Mouse (Mus musculus): Measurements from ENCODE around the gene Col16a1. TPM values are rescaled to one million over a fixed set of nuclear protein-coding genes. Genes with fewer than 3 reads are reported as not detected.

Gene Col16a1
- polyA plus RNA-seq, 1 experiment from 2014 or later = 36.3 TPM

DNA sequence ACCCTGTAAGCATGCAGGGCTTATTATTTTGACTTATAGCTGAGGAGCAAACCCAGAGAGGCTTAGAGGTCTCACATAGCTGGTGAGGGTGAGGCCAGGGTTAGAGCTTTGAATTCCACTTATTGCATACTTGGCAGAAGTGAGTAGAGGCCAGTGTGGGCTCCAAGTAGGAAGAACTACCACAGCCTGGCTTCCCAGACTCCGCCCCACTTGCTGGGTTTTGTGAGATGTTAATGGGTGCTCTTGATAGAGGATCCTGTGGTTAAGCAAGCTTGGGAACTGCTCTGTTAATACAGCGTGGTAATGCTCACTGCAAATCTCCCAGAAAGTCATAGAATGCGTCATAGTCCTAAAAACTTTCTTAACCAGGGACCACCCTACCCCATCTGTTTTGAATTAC lies 61.3 kb downstream of the Col16a1 start:
- no peaks in the 10 kb centered on the region for H3K9me3 ChIP-seq (ENCODE audit: control insufficient read depth, low read length)
- H3K4me3 ChIP-seq (ENCODE audit: low read length) = peak overlapping the region; percentile 76; the same call in 1 of the 2 replicates
- H3K9ac ChIP-seq (ENCODE audit: low read depth, low read length) = 0 out of 2 replicates have a peak overlapping the region, but pooled peaks have one; percentile 23
- no peaks in the 10 kb centered on the region for H3K36me3 ChIP-seq (ENCODE audit: control insufficient read depth, insufficient read depth, low read length)
- H3K4me2 ChIP-seq (ENCODE audit: low read depth, low read length) = peak overlapping the region; percentile 19; the same call in 1 of the 2 replicates
- ATAC-seq = no peak
- 88% methylated on average over 3 of the region's 3 CpGs for WGBS
- peaks cover 39% of the 10 kb centered on the region for H3K4me1 ChIP-seq (ENCODE audit: control insufficient read depth, insufficient read depth, low read length)
- H3K27ac ChIP-seq (ENCODE audit: low read length) = no peak overlapping the region
- no peaks in the 10 kb centered on the region for H3K27me3 ChIP-seq (replicated peaks; ENCODE audit: control insufficient read depth, insufficient read depth, low read length)

DNA sequence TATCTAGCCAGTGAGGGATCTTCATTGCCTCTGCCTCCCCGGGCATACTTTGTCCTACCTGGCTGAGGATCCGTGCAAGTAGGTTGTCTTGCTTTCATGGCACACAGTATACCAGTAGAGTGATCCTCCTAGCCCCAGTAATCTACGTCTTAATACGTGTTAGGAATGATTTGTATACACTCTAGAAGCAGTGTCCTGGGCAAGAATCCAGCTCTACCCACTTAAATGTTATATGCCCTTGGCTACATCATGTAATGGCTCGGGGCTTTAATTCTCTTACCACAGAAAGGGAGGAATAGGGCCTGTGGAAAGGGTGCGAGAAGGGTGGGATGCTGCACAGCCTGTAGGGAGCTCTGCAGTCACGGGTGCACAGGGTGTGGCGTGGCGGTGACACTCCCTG lies 62.0 kb downstream of the Col16a1 start:
- H3K9ac ChIP-seq (ENCODE audit: low read depth, low read length) = peak overlapping the region; percentile 35; the same call in 1 of the 2 replicates
- 81% methylated on average over 9 of the region's 9 CpGs for WGBS
- ATAC-seq = no peak
- H3K27ac ChIP-seq (ENCODE audit: low read length) = no peak overlapping the region
- peaks cover 39% of the 10 kb centered on the region for H3K4me1 ChIP-seq (ENCODE audit: control insufficient read depth, insufficient read depth, low read length)
- H3K4me3 ChIP-seq (ENCODE audit: low read length) = no peak overlapping the region
- no peaks in the 10 kb centered on the region for H3K9me3 ChIP-seq (ENCODE audit: control insufficient read depth, low read length)
- H3K36me3 ChIP-seq (ENCODE audit: control insufficient read depth, insufficient read depth, low read length) = no peaks in the 10 kb centered on the region
- H3K27me3 ChIP-seq (replicated peaks; ENCODE audit: control insufficient read depth, insufficient read depth, low read length) = no peaks in the 10 kb centered on the region
- H3K4me2 ChIP-seq (ENCODE audit: low read depth, low read length) = no peak overlapping the region

DNA sequence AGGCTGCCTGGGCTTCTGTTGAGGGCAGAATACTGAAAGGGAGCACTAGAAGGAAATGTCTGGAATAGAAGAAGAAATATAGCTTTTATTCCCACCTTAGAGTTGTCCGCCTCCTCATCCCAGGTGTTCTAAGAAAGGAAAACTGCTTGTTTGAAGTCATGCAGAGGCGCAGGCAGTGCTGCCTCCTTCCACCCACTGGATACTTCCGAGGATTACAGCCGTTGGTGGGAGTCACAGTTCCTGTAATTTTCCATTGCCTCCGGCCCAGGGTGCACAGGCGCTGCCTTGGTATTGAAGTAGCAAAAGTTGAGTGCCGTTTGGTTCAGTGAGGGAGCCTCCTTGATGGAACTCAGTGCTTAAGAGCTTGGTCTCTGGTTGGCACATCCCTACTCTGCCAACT lies 62.5 kb downstream of the Col16a1 start:
- peak overlapping the region; percentile 35; the same call in 1 of the 2 replicates for H3K9ac ChIP-seq (ENCODE audit: low read depth, low read length)
- H3K4me3 ChIP-seq (ENCODE audit: low read length) = no peak overlapping the region
- no peak for ATAC-seq
- WGBS = 90% methylated on average over 7 of the region's 7 CpGs
- H3K4me2 ChIP-seq (ENCODE audit: low read depth, low read length) = no peak overlapping the region
- no peaks in the 10 kb centered on the region for H3K27me3 ChIP-seq (replicated peaks; ENCODE audit: control insufficient read depth, insufficient read depth, low read length)
- H3K9me3 ChIP-seq (ENCODE audit: control insufficient read depth, low read length) = no peaks in the 10 kb centered on the region
- no peaks in the 10 kb centered on the region for H3K36me3 ChIP-seq (ENCODE audit: control insufficient read depth, insufficient read depth, low read length)
- peaks cover 39% of the 10 kb centered on the region for H3K4me1 ChIP-seq (ENCODE audit: control insufficient read depth, insufficient read depth, low read length)
- H3K27ac ChIP-seq (ENCODE audit: low read length) = no peak overlapping the region

DNA sequence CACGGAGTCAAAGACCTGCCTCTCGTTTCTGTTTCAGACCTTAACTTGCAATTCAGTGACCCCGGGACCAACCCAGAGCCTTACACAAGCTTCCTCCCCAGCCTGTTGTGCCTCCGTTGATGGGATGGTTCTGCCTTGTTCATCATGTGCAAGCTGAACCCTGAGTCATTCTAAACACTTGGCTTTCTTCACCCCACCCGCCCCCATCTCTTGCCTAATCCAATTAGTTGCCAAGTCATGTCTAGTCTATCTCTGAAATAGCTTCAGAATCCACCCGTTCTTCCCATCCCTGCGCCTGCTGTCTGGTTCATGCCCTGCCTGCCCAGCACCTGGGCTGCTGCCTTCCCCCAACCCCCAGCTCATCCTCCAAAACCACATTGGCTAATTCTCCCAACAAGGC lies 64.7 kb downstream of the Col16a1 start:
- Histone ChIP-seq H3K9ac (ENCODE audit: low read depth, low read length) (no peak overlapping the region), H3K4me3 (ENCODE audit: low read length) (no peak overlapping the region), H3K4me1 (ENCODE audit: control insufficient read depth, insufficient read depth, low read length) (peaks cover 28% of the 10 kb centered on the region), H3K27ac (ENCODE audit: low read length) (no peak overlapping the region), H3K4me2 (ENCODE audit: low read depth, low read length) (no peak overlapping the region), H3K9me3 (ENCODE audit: control insufficient read depth, low read length) (no peaks in the 10 kb centered on the region), H3K36me3 (ENCODE audit: control insufficient read depth, insufficient read depth, low read length) (no peaks in the 10 kb centered on the region), H3K27me3 (replicated peaks; ENCODE audit: control insufficient read depth, insufficient read depth, low read length) (no peaks in the 10 kb centered on the region)
- ATAC-seq = no peak
- 74% methylated on average over 7 of the region's 7 CpGs for WGBS

DNA sequence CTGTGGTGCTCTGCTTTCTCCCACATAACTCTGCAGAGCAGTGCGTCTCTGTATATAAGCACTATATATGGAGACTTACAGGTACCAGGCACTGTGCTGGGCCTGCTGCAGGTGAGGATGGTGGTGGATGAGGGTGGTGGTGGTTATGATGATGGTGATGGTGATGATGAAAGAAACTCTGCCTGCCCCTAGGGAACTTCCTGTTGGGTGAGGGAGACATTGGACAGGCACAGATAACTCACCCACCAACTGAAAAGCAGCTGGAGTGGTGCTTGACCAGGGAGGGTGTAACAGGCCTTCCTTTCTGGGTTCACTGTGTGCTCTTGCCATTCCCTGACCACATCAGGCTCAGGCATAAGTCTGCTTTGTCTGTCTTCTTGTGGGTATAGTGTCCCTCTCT lies 65.1 kb downstream of the Col16a1 start:
- no peak for ATAC-seq
- Histone ChIP-seq H3K9ac (ENCODE audit: low read depth, low read length) (no peak overlapping the region), H3K4me1 (ENCODE audit: control insufficient read depth, insufficient read depth, low read length) (peaks cover 28% of the 10 kb centered on the region), H3K9me3 (ENCODE audit: control insufficient read depth, low read length) (no peaks in the 10 kb centered on the region), H3K27me3 (replicated peaks; ENCODE audit: control insufficient read depth, insufficient read depth, low read length) (no peaks in the 10 kb centered on the region), H3K27ac (ENCODE audit: low read length) (no peak overlapping the region), H3K36me3 (ENCODE audit: control insufficient read depth, insufficient read depth, low read length) (peaks cover 2% of the 10 kb centered on the region; the same call in 1 of the 2 replicates), H3K4me2 (ENCODE audit: low read depth, low read length) (no peak overlapping the region), H3K4me3 (ENCODE audit: low read length) (no peak overlapping the region)
- 94% methylated on average over 1 of the region's 1 CpGs for WGBS

DNA sequence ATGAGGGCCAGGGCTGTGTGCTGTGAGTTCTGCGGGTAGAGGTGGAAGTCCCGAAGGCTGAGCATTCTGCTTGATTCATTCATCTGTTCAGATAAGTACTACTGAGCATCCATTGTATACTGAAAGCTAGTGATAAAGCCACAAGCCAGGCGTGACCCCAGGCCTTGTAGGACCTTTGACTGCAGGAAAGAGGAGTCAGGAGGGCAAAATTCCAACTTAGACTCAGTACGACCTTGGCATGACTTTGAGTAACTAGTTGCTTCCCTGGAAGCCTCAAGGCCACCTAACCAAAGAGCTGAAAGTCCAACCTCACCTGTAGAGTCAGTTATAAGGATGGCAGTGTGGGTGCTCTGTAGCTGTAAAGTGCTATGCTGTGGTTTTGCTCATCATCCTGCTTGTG lies 73.1 kb downstream of the Col16a1 start:
- Histone ChIP-seq H3K27me3 (replicated peaks; ENCODE audit: control insufficient read depth, insufficient read depth, low read length) (no peaks in the 10 kb centered on the region), H3K9me3 (ENCODE audit: control insufficient read depth, low read length) (no peaks in the 10 kb centered on the region), H3K4me1 (ENCODE audit: control insufficient read depth, insufficient read depth, low read length) (no peaks in the 10 kb centered on the region; the same call in 1 of the 2 replicates), H3K9ac (ENCODE audit: low read depth, low read length) (no peak overlapping the region), H3K27ac (ENCODE audit: low read length) (no peak overlapping the region), H3K36me3 (ENCODE audit: control insufficient read depth, insufficient read depth, low read length) (peaks cover 28% of the 10 kb centered on the region), H3K4me2 (ENCODE audit: low read depth, low read length) (no peak overlapping the region), H3K4me3 (ENCODE audit: low read length) (no peak overlapping the region)
- 78% methylated on average over 4 of the region's 4 CpGs for WGBS
- ATAC-seq = no peak

DNA sequence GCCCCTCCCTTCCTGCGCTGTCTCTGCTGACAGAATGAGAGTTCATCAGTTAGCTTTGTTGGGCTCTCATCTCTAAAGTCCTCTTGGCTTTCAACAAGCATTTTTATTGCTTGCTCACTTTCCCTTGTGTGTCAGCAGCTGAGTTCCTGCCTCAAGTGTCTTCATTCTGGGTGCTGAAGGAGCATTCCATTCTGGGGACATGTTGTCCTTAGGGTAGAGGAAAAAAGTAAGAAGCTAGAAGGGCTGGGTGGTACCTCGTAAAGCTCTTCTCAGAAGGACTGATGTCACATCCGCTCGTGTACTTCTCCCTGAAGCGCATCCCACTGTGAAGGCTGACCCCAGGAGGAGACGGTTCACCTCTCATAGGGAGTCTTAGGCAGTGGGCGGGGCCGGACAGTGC lies 73.9 kb downstream of the Col16a1 start:
- Histone ChIP-seq H3K36me3 (ENCODE audit: control insufficient read depth, insufficient read depth, low read length) (peaks cover 37% of the 10 kb centered on the region), H3K4me2 (ENCODE audit: low read depth, low read length) (no peak overlapping the region), H3K4me3 (ENCODE audit: low read length) (no peak overlapping the region), H3K9me3 (ENCODE audit: control insufficient read depth, low read length) (no peaks in the 10 kb centered on the region), H3K27ac (ENCODE audit: low read length) (no peak overlapping the region), H3K27me3 (replicated peaks; ENCODE audit: control insufficient read depth, insufficient read depth, low read length) (no peaks in the 10 kb centered on the region), H3K4me1 (ENCODE audit: control insufficient read depth, insufficient read depth, low read length) (no peaks in the 10 kb centered on the region; the same call in 1 of the 2 replicates), H3K9ac (ENCODE audit: low read depth, low read length) (no peak overlapping the region)
- WGBS = 77% methylated on average over 8 of the region's 8 CpGs
- no peak for ATAC-seq

DNA sequence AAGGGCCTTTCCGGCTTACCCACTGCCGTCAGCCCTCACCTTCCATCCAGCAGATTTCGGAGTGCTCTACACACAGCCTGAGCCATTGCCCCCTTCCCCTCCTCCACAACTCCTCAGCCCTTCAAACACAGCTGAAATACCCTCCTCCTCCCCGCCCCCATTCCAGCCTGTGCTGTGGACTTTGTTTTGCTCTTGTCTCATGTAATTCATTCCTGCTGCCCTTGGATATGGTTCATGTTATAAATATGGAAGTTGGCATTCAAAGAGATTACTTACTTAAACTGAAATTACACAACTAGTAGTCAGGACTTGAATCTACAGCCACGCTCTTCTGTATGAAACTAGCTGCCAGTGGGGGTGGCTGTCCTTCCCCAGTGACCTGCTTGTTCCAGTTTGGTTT lies 75.4 kb downstream of the Col16a1 start:
- Histone ChIP-seq H3K9me3 (ENCODE audit: control insufficient read depth, low read length) (no peaks in the 10 kb centered on the region), H3K4me3 (ENCODE audit: low read length) (no peak overlapping the region), H3K9ac (ENCODE audit: low read depth, low read length) (no peak overlapping the region), H3K4me2 (ENCODE audit: low read depth, low read length) (no peak overlapping the region), H3K27me3 (replicated peaks; ENCODE audit: control insufficient read depth, insufficient read depth, low read length) (no peaks in the 10 kb centered on the region), H3K27ac (ENCODE audit: low read length) (no peak overlapping the region), H3K4me1 (ENCODE audit: control insufficient read depth, insufficient read depth, low read length) (no peaks in the 10 kb centered on the region; the same call in 1 of the 2 replicates), H3K36me3 (ENCODE audit: control insufficient read depth, insufficient read depth, low read length) (peaks cover 33% of the 10 kb centered on the region)
- ATAC-seq = no peak
- WGBS = 86% methylated on average over 5 of the region's 5 CpGs

DNA sequence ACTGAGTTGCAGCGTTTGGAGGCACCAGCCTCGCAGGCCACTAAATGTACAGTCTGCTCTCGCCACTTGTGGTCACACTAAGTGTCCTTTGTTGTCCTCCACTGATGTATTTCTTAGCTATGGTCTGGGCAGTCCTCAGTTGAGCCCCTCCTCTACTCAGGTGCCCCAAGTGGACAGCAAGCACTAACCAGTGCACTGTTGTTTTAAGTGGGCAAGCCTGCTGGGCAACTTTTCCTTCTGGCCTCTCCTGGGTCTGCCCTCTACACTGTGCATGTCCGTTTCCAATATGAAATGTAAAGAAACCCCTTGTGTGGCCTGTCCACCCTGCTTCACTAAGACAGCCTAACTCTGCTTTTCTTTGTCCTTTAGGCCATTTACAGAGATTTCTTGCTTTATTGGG lies 76.5 kb downstream of the Col16a1 start:
- Histone ChIP-seq H3K36me3 (ENCODE audit: control insufficient read depth, insufficient read depth, low read length) (peaks cover 33% of the 10 kb centered on the region), H3K27me3 (replicated peaks; ENCODE audit: control insufficient read depth, insufficient read depth, low read length) (no peaks in the 10 kb centered on the region), H3K4me2 (ENCODE audit: low read depth, low read length) (no peak overlapping the region), H3K4me3 (ENCODE audit: low read length) (no peak overlapping the region), H3K4me1 (ENCODE audit: control insufficient read depth, insufficient read depth, low read length) (peaks cover 3% of the 10 kb centered on the region; the same call in 1 of the 2 replicates), H3K9ac (ENCODE audit: low read depth, low read length) (no peak overlapping the region), H3K9me3 (ENCODE audit: control insufficient read depth, low read length) (no peaks in the 10 kb centered on the region), H3K27ac (ENCODE audit: low read length) (no peak overlapping the region)
- 83% methylated on average over 4 of the region's 4 CpGs for WGBS
- ATAC-seq = no peak

DNA sequence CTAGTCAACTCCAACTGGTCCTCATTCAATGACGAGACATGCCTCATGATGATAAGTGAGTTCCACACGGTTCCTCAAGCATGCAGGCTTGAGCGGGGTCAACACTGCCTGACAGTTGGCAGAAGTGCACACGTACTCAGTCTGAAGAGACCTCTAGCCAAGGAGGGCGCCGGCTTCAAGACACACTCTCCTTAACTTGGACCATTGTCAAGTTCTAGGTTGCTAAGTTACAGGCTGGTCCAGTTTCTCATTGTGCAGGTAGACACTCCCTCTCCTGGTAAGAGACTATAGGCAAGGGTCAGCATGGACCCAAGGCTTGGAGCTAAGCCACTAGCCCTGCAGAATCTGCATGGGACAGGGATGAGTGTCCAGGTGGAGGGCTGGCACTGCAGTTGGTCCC lies 77.5 kb downstream of the Col16a1 start:
- H3K27me3 ChIP-seq (replicated peaks; ENCODE audit: control insufficient read depth, insufficient read depth, low read length) = no peaks in the 10 kb centered on the region
- peaks cover 11% of the 10 kb centered on the region for H3K4me1 ChIP-seq (ENCODE audit: control insufficient read depth, insufficient read depth, low read length)
- no peak overlapping the region for H3K9ac ChIP-seq (ENCODE audit: low read depth, low read length)
- no peaks in the 10 kb centered on the region for H3K9me3 ChIP-seq (ENCODE audit: control insufficient read depth, low read length)
- no peak overlapping the region for H3K4me3 ChIP-seq (ENCODE audit: low read length)
- no peak overlapping the region for H3K27ac ChIP-seq (ENCODE audit: low read length)
- ATAC-seq = no peak
- no peak overlapping the region for H3K4me2 ChIP-seq (ENCODE audit: low read depth, low read length)
- peaks cover 33% of the 10 kb centered on the region for H3K36me3 ChIP-seq (ENCODE audit: control insufficient read depth, insufficient read depth, low read length)
- 92% methylated on average over 6 of the region's 6 CpGs for WGBS
